Mouse (Mus musculus) stomach, postnatal 0 days (tissue): ENCODE results near the gene 1810055G02Rik.

Source experiments
- CTCF ChIP-seq: IDR thresholded peaks from 2 replicates; pipeline ENCODE4 v1.5.1; 2016; ENCODE audit warnings: antibody characterized with exemption, low read depth, mild to moderate bottlenecking, moderate library complexity
- EP300 ChIP-seq: optimal IDR thresholded peaks from 2 replicates; pipeline ENCODE3; 2016; ENCODE audit warnings: antibody characterized with exemption

GRCm38 (mm10) chr19:3668551-3668950, 39.5 kb upstream of the 1810055G02Rik start:
- no peak for TF ChIP-seq CTCF
- TF ChIP-seq EP300 = no peak
